Mouse (Mus musculus) megakaryocyte, adult 5-6 weeks (primary cell): ENCODE data around the gene Tsn. TPM values are rescaled to one million over a fixed set of nuclear protein-coding genes. Genes with fewer than 3 reads are reported as not detected.

Source experiments
- ATAC-seq: 2 replicates; pipeline ENCODE4 v1.8.0; 2016; ENCODE audit warnings: mild to moderate bottlenecking, inconsistent platforms; ENCODE audit not compliant: poor library complexity, severe bottlenecking
- total RNA-seq, 2 experiments: library from RNA; stranded (forward) in 1 of 2; stranded (reverse) in 1 of 2; fragments of 153-499, 151-499 nt in 1 of 2; fragments of 221-1000, 200-1000 nt in 1 of 2; gene quantifications; 2 replicates each; pipeline versions ENCODE4 v1.2.3 to v1.2.4; 2015 to 2017

The Tsn gene
- total RNA-seq (2015) (44.7 and 48.5 TPM in 2 replicates), total RNA-seq (2017) (35.7 and 43.1 TPM in 2 replicates)

DNA sequence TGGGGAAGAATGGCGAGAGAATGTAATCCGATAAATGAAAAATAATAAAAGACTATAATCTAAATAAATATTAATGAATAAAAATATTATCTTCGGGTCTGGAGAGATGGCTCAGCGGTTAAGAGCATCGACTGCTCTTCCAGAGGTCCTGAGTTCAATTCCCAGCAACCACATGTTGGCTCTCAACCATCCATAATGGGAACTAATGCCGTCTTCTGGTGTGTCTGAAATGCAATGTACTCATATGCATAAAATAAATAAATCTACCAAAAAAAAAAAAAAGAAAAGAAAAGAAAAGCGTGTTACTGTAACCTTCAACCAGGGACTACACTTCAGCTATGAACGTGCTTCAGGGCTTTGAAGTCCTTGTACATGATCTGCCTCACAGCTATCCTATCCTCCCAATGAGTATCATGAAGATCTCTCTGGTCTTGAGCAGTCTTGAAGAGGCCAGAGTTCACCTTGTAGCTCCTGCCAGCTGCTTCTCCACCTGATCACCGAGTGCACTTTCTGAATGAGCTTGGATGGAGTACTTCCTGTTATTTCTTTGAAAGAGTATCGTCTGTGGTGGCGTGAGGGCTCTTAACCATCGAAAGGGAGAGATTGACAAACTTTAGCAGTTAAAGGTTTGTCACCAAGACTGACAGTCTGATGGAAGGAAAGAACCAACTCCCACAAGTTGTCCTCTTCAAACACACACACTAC lies at the start of gene Tsn:
TSS of gene Tsn (minus strand) at position 118 of the 705 bp plus-strand sequence.
- no peak for ATAC-seq

GRCm38 (mm10) chr1:118359071-118359761 lies 47.7 kb upstream of the Tsn start:
- ATAC-seq = no peak

GRCm38 (mm10) chr1:118349922-118350321 lies 38.4 kb upstream of the Tsn start:
- ATAC-seq = no peak

- ATAC-seq = no peak
Measured at GRCm38 (mm10) chr1:118343649-118344435, 32.3 kb upstream of the Tsn start.

DNA sequence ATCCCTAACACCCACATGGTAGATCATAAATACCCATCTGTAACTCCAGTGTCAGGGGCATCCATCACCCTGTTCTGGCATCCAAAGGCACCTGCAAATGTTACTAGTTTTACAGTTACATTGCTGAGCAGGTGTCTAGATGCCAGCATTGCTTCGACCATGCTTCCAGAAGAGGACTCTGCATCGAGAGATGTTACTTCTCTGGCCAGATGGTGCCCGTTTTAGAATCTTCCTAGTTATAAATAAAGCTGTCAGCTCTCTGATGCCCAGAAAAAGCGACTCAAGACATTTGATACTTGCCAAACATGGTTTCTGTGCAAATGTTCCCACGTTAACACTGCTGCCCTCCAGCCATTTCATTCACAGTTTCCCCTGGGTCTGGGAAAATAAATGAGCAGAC lies 26.4 kb upstream of the Tsn start:
- no peak for ATAC-seq

DNA sequence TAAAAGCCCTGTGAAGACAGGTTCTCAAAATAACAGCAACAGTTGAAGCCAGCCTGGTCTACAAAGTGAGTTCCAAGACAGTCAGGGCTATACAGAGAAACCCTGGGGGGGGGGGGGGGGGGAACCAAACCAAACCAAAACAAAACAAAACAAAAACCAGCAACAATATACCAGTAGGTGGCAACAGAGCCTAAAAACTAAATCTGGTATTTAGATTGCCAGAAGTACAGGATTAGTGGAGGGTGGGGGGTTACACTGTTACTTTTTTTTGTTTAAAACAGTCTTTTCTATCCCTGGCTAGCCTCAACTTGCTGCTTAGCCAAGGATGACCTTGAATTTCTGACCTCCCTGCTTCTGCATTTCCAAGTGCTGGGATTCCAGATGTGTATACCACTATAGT lies 24.3 kb upstream of the Tsn start:
- ATAC-seq = no peak

- peak; percentile 90 for ATAC-seq
Measured at GRCm38 (mm10) chr1:118334749-118335713, 23.5 kb upstream of the Tsn start.

GRCm38 (mm10) chr1:118321661-118322201 lies 10.2 kb upstream of the Tsn start, which contains the start of gene Nifk:
Gene Nifk (plus strand): TSS chr1:118321839.
- peak; percentile 95 for ATAC-seq

DNA sequence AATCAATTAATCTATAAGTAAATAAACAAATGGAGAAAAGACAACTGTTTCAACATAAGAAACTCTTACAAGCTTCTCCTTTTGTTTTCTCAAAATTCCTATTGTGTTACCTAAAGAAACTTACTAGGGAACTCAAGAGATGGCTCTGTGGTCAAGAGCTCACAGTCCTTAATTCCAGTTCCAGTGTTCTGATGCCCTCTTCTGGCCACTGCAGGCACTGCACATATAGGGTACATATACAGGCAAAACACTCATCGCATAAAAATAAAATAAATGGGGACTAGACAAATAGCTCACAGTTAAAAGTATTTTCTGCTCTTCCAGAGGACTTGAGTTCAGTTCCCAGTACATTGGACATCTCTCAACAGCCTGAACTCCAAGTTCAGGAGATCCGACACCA lies 9.2 kb upstream of the Tsn start:
- peak; percentile 46 for ATAC-seq

DNA sequence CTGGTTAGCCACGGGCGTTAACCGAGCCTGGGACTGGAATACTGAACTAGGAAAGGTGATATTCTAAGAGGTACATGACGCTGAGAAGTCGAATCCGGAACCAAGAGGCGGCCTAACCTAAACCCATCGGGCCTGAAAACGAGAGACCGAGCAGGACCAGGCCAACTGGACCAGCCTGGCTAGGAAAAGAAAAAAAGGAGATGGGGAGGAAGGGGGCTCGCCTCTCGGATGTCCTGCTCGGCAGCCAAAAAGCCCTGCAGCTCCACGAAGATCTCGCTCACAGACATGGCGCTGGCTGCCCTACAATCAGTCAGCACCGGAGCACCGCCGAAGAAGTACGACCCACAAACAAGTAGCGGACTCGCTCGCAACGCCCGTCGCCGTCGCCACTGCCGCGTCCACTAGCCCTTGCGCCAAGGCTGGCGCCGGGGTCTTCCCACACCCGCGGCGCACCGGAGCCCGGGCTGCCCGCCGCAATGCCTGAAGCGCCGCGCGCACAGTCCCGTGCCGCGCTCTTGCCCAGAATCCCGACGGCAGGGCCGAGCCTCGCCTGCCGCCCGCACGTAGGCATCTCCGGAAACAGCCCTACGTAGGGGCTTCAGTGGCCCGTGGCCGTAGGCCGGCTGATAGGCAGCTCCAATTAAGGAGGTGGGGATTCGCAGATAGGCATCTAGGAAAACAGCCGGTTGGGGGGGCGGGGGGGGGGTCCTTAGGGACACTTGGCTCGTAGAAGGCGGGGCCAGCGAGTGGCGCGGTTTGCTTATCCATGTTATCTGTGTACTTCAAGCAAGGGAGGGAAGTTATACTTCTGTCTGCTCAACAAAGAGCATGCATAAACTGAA lies 538 bp downstream of the Tsn start:
- peak; percentile 96 for ATAC-seq

DNA sequence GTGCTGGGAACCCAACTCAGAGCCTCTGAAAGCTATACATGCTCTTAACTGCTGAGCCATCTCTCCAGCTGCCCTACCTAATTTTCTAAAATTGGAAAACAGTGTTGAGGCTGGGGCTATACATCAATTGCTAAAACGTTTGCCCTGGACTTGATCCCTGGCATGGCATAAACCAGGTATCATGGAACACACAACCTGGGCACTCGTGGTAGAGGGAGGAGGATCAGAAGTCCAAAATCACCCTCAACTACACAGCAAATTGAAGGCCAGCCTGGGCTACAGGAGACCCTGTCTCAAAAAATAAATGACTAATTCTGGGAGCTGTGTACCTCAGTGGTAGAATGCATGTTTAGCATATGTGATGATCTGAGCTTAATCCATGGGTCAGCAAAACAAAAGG lies 13.8 kb downstream of the Tsn start:
- no peak for ATAC-seq

GRCm38 (mm10) chr1:118296673-118297072 lies 14.9 kb downstream of the Tsn start:
- no peak for ATAC-seq

DNA sequence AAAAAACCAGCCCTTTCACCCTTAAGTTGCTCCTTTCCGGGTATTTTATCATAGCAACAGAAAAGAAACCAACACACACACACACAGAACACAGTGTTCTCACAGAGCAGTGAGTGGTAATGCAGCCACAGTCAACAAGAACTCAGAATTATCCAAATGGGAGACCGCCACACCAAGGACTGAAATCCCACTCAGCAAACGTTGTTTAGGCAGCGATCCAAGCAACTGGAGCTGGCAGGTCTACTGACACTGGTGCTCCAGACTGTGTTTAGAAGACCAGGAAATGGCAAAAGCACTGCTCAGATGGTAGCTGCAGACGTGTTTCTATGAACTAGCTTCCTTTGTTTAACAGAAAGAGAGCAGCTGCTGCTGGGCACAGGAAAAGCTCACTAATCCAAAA lies 16.7 kb downstream of the Tsn start:
- ATAC-seq = no peak

GRCm38 (mm10) chr1:118294192-118294591 lies 17.3 kb downstream of the Tsn start:
- ATAC-seq = no peak

DNA sequence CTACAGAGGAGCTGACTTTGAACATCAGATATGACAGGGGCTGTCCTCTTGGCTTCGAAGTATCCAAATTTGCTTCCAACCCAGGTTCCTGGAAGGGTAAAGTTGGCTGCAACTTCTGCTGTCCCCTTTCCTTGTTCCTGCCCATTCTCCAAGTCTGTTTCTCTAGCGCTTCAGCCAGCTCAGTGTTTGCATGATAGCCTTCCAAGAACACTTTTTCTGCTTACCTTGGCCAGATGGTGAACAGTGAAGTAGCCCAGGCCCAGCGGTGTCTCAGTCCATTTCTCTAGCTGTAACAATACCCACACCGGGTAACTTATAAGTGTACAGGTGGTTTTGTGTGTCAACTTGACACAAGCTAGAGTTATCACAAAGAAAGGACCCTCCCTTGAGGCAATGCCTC lies 19.2 kb downstream of the Tsn start:
- ATAC-seq = no peak

DNA sequence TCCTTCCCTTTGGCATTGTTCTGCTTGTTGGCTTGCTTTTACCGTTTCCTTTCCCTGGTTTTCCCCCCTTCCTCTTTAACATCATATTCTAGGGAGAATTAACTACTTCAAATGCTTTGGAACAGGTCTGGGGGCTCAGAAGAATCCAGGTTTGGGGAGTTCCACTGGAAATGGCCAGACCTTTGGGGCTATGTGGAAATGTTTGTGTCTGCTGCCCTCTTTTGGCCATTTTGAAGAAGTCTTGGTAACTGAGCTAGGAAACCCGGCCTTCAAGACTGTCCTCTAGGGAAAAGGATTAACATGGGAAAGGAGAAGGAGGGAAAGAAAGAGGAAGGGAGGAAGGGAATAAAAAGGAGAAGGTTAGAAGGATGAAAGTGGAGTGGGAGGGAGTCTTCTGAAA lies 36.4 kb downstream of the Tsn start:
- ATAC-seq = no peak

DNA sequence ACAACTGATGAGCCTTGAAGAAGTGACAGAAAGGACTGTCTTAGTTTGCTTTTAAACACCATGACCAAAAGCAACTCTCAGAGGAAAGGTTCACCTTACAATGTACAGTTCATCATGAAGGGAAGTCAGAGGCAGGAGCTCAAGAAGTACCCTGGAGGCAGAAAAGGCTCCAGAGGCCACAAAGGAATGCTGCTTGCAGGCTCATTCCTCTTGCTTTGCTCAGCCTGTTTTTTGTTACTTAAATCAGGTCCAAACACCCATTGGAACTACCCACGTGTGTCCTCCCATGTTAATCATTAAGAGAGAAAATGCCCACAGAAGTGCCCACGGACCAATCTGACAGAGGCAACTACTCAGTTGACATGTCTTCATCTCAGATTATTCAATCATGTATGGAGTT lies 59.6 kb downstream of the Tsn start:
- no peak for ATAC-seq
